Mouse (Mus musculus): Measurements from ENCODE around the gene Rars2. TPM values are rescaled to one million over a fixed set of nuclear protein-coding genes. Genes with fewer than 3 reads are reported as not detected.

Gene Rars2
- polyA plus RNA-seq, 1 experiment from 2014 or later = 41.4 TPM

DNA sequence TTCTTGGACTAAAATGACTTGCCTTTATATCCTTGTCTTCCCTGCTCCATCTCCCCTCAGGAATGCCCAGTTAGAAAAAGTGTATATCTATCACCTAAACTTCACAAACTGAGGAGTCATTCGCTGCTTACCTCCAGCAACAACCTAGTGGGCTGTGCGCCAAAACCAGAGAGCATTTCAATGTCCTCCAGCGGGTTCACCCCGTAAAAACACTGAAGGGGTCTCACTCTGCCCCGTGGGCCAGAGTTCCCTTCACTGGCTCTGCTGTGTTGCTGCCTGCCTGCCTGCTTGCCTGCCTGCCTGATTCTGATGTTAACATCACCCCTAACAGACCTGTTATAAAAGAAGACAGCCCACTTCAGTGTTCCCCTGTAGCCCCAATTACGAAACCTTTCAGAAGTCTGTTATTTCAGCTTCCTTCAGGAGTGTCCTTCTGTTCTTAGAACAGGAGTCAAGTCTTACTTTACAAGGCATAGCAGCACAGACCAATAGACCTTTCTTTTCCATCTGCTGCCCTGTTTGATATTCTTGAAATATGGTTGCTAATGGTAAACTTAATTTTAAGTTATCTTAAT is 1.1 kb upstream of the Rars2 start:
- 0 out of 2 replicates have a peak overlapping the region, but pooled peaks have one; percentile 8 for H3K27ac ChIP-seq (replicated peaks)
- H3K9me3 ChIP-seq (ENCODE audit: control insufficient read depth, low read length) = no peaks in the 10 kb centered on the region
- no peak for ATAC-seq (ENCODE audit: low FRiP score, low TSS enrichment)
- DNase-seq (ENCODE audit: low spot score) = peak; percentile 17
- no peak for TF ChIP-seq CTCF (IDR thresholded peaks at IDR 0.05; ENCODE audit: low read depth)
- TF ChIP-seq EP300 (optimal IDR thresholded peaks at IDR 0.05) = no peak
- WGBS = 67% methylated on average over 6 of the region's 6 CpGs
- peak overlapping the region; percentile 83 for H3K9ac ChIP-seq (ENCODE audit: low read length)
- H3K36me3 ChIP-seq (ENCODE audit: control insufficient read depth, insufficient read depth, low read length) = peaks cover 2% of the 10 kb centered on the region; the same call in 1 of the 2 replicates
- H3K27me3 ChIP-seq (ENCODE audit: control insufficient read depth, insufficient read depth, low read length) = no peaks in the 10 kb centered on the region
- H3K4me3 ChIP-seq (ENCODE audit: low read depth, low read length) = peak overlapping the region; percentile 70
- peak overlapping the region; percentile 85 for H3K4me2 ChIP-seq (replicated peaks; ENCODE audit: low read depth)
- H3K4me1 ChIP-seq (replicated peaks; ENCODE audit: control insufficient read depth, insufficient read depth) = peaks cover 2% of the 10 kb centered on the region; the same call in 1 of the 2 replicates

GRCm38 (mm10) chr4:34615303-34615702 is 546 bp downstream of the Rars2 start:
- Histone ChIP-seq H3K27ac (replicated peaks) (peak overlapping the region; percentile 89), H3K9me3 (ENCODE audit: control insufficient read depth, low read length) (no peaks in the 10 kb centered on the region), H3K27me3 (ENCODE audit: control insufficient read depth, insufficient read depth, low read length) (no peaks in the 10 kb centered on the region), H3K4me3 (ENCODE audit: low read depth, low read length) (peak overlapping the region; percentile 70), H3K36me3 (ENCODE audit: control insufficient read depth, insufficient read depth, low read length) (no peaks in the 10 kb centered on the region), H3K4me1 (replicated peaks; ENCODE audit: control insufficient read depth, insufficient read depth) (peaks cover 2% of the 10 kb centered on the region; the same call in 1 of the 2 replicates), H3K9ac (ENCODE audit: low read length) (peak overlapping the region; percentile 83), H3K4me2 (replicated peaks; ENCODE audit: low read depth) (peak overlapping the region; percentile 85)
- DNase-seq (ENCODE audit: low spot score) (peak; percentile 27), ATAC-seq (ENCODE audit: low FRiP score, low TSS enrichment) (no peak)
- 1% methylated on average over 13 of the region's 13 CpGs for WGBS
- TF ChIP-seq EP300 (optimal IDR thresholded peaks at IDR 0.05) (no peak), CTCF (IDR thresholded peaks at IDR 0.05; ENCODE audit: low read depth) (no peak)

DNA sequence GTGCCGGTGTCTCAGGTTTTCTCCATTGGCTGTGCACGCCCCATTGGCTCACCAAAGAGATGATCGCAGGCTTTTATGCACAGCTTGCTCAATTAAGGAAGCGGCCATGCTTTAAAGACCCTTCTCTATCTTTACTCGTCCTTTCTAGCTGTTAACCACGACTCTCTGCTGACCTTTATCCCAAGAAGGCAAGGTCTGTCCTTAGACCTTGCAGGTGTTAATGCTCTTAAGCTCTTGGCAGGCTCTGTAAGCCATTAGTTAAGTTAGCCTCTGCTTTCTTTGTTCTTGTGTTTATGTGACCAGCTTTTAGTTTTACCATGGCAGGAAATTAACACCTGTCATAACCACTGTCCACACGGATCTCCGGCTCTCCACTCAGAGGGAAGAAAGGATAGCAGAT is 1.4 kb downstream of the Rars2 start:
- no peaks in the 10 kb centered on the region for H3K36me3 ChIP-seq (ENCODE audit: control insufficient read depth, insufficient read depth, low read length)
- H3K27ac ChIP-seq (replicated peaks) = no peak overlapping the region
- WGBS = 54% methylated on average over 8 of the region's 8 CpGs
- peaks cover 2% of the 10 kb centered on the region; the same call in 1 of the 2 replicates for H3K4me1 ChIP-seq (replicated peaks; ENCODE audit: control insufficient read depth, insufficient read depth)
- peak overlapping the region; percentile 85 for H3K4me2 ChIP-seq (replicated peaks; ENCODE audit: low read depth)
- peak overlapping the region; percentile 83; the same call in 1 of the 2 replicates for H3K9ac ChIP-seq (ENCODE audit: low read length)
- peak overlapping the region; percentile 70; the same call in 1 of the 2 replicates for H3K4me3 ChIP-seq (ENCODE audit: low read depth, low read length)
- no peak for TF ChIP-seq EP300 (optimal IDR thresholded peaks at IDR 0.05)
- TF ChIP-seq CTCF (IDR thresholded peaks at IDR 0.05; ENCODE audit: low read depth) = no peak
- H3K9me3 ChIP-seq (ENCODE audit: control insufficient read depth, low read length) = no peaks in the 10 kb centered on the region
- ATAC-seq (ENCODE audit: low FRiP score, low TSS enrichment) (no peak), DNase-seq (ENCODE audit: low spot score) (no peak)
- H3K27me3 ChIP-seq (ENCODE audit: control insufficient read depth, insufficient read depth, low read length) = no peaks in the 10 kb centered on the region

DNA sequence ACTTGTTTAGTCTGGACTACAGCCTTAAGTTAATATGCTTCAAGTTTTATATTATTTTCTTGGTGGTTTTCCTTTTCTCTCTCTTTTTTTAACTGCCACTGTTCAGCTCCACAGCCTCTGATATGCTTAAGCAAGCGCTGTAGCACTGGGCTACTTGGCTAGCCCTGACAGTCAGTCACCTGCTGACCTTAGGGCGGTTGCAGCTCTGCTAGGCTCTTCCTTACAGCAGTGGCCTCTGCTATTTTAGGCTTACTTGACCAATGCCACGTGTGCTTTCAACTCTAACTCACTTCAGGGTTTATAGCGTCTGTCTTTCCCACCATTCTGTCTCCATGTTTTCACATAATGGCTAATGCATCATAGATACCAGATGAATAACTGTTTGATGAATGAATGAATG is 10.8 kb downstream of the Rars2 start:
- H3K4me1 ChIP-seq (replicated peaks; ENCODE audit: control insufficient read depth, insufficient read depth) = no peaks in the 10 kb centered on the region
- no peaks in the 10 kb centered on the region for H3K9me3 ChIP-seq (ENCODE audit: control insufficient read depth, low read length)
- H3K36me3 ChIP-seq (ENCODE audit: control insufficient read depth, insufficient read depth, low read length) = peaks cover 4% of the 10 kb centered on the region
- H3K9ac ChIP-seq (ENCODE audit: low read length) = no peak overlapping the region
- TF ChIP-seq EP300 (optimal IDR thresholded peaks at IDR 0.05) = no peak
- no peak for TF ChIP-seq CTCF (IDR thresholded peaks at IDR 0.05; ENCODE audit: low read depth)
- no peaks in the 10 kb centered on the region for H3K27me3 ChIP-seq (ENCODE audit: control insufficient read depth, insufficient read depth, low read length)
- no peak overlapping the region for H3K27ac ChIP-seq (replicated peaks)
- ATAC-seq (ENCODE audit: low FRiP score, low TSS enrichment) = no peak
- DNase-seq (ENCODE audit: low spot score) = no peak
- WGBS = 86% methylated on average over 4 of the region's 4 CpGs
- H3K4me3 ChIP-seq (ENCODE audit: low read depth, low read length) = no peak overlapping the region
- H3K4me2 ChIP-seq (replicated peaks; ENCODE audit: low read depth) = no peak overlapping the region

GRCm38 (mm10) chr4:34626401-34626800 is 11.6 kb downstream of the Rars2 start:
- Histone ChIP-seq H3K36me3 (ENCODE audit: control insufficient read depth, insufficient read depth, low read length) (peaks cover 6% of the 10 kb centered on the region), H3K4me2 (replicated peaks; ENCODE audit: low read depth) (no peak overlapping the region), H3K9ac (ENCODE audit: low read length) (no peak overlapping the region), H3K4me1 (replicated peaks; ENCODE audit: control insufficient read depth, insufficient read depth) (no peaks in the 10 kb centered on the region), H3K27ac (replicated peaks) (no peak overlapping the region), H3K27me3 (ENCODE audit: control insufficient read depth, insufficient read depth, low read length) (no peaks in the 10 kb centered on the region), H3K4me3 (ENCODE audit: low read depth, low read length) (no peak overlapping the region), H3K9me3 (ENCODE audit: control insufficient read depth, low read length) (no peaks in the 10 kb centered on the region)
- DNase-seq (ENCODE audit: low spot score) (no peak), ATAC-seq (ENCODE audit: low FRiP score, low TSS enrichment) (no peak)
- 86% methylated on average over 6 of the region's 6 CpGs for WGBS
- TF ChIP-seq CTCF (IDR thresholded peaks at IDR 0.05; ENCODE audit: low read depth) (no peak), EP300 (optimal IDR thresholded peaks at IDR 0.05) (no peak)

DNA sequence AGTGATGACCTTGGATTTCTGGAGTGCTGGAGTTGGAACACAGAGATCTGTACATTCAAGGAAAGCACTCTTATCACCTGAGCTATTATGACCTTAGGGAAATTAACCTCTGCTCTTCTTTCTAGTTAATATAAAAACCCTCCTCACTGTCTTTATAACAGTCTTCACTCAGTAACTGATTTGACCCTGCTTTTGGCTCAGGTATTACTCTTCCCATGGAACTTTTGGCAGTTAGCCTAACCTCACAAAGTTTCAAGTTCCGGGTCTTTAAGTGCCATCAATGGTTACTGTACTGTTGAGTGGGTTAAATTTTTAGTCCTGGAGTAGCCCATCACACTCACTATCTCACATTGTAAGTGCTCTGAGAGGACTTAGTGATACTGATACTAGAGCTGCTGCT is 15.2 kb downstream of the Rars2 start:
- ATAC-seq (ENCODE audit: low FRiP score, low TSS enrichment) (no peak), DNase-seq (ENCODE audit: low spot score) (no peak)
- H3K27ac ChIP-seq (replicated peaks) = no peak overlapping the region
- peaks cover 9% of the 10 kb centered on the region; the same call in 1 of the 2 replicates for H3K36me3 ChIP-seq (ENCODE audit: control insufficient read depth, insufficient read depth, low read length)
- no peaks in the 10 kb centered on the region for H3K27me3 ChIP-seq (ENCODE audit: control insufficient read depth, insufficient read depth, low read length)
- H3K9me3 ChIP-seq (ENCODE audit: control insufficient read depth, low read length) = no peaks in the 10 kb centered on the region
- 96% methylated on average over 1 of the region's 1 CpGs for WGBS
- no peak for TF ChIP-seq CTCF (IDR thresholded peaks at IDR 0.05; ENCODE audit: low read depth)
- no peak for TF ChIP-seq EP300 (optimal IDR thresholded peaks at IDR 0.05)
- H3K4me1 ChIP-seq (replicated peaks; ENCODE audit: control insufficient read depth, insufficient read depth) = no peaks in the 10 kb centered on the region
- no peak overlapping the region for H3K4me2 ChIP-seq (replicated peaks; ENCODE audit: low read depth)
- H3K4me3 ChIP-seq (ENCODE audit: low read depth, low read length) = no peak overlapping the region
- H3K9ac ChIP-seq (ENCODE audit: low read length) = no peak overlapping the region
